Mouse (Mus musculus) midbrain, embryonic 14.5 days (tissue): ENCODE results near the gene Tsx. TPM values are rescaled to one million over a fixed set of nuclear protein-coding genes. Genes with fewer than 3 reads are reported as not detected.
"Not testable (repeated sequence)": the region's sequence is repeated elsewhere in the genome, so short reads cannot be mapped to it uniquely, and the experiment has no call there.

Source experiments
- ATAC-seq: fragments of 200-750 bp; cut with Nextera tagmentation; 2 replicates; pipeline ENCODE4 v1.8.0; 2017; ENCODE audit warnings: moderate number of reproducible peaks, moderate library complexity; ENCODE audit not compliant: low FRiP score, low TSS enrichment
- DNase-seq: peaks from one replicate; pipeline ENCODE4 v3.0.0-alpha.2; 2015
- H3K27ac ChIP-seq: fragments of 300-500 bp; sonication (generic); replicated peaks from 2 replicates; pipeline ENCODE4 v1.5.1; 2014; ENCODE audit warnings: mild to moderate bottlenecking, low read depth, low read length, moderate library complexity
- H3K27me3 ChIP-seq: fragments of 300-500 bp; sonication (generic); 2 replicates; pipeline ENCODE4 v1.6.1; 2014; ENCODE audit warnings: low read length, control low read depth, mixed read lengths; ENCODE audit not compliant: control insufficient read depth, insufficient read depth
- H3K36me3 ChIP-seq: fragments of 300-500 bp; sonication (generic); 2 replicates; pipeline ENCODE4 v1.6.1; 2014; ENCODE audit warnings: low read length, control low read depth; ENCODE audit not compliant: control insufficient read depth, insufficient read depth
- H3K4me1 ChIP-seq: fragments of 300-500 bp; sonication (generic); 2 replicates; pipeline ENCODE4 v1.6.1; 2014; ENCODE audit warnings: mild to moderate bottlenecking, antibody characterized with exemption, low read length, control low read depth; ENCODE audit not compliant: control insufficient read depth, insufficient read depth
- H3K4me2 ChIP-seq: fragments of 300-500 bp; sonication (generic); 2 replicates; pipeline ENCODE4 v1.6.1; 2014; ENCODE audit warnings: mild to moderate bottlenecking, low read length, moderate library complexity
- H3K4me3 ChIP-seq: fragments of 300-500 bp; sonication (generic); replicated peaks from 2 replicates; pipeline ENCODE4 v1.5.1; 2014; ENCODE audit warnings: low read depth, low read length
- H3K9ac ChIP-seq: fragments of 300-500 bp; sonication (generic); replicated peaks from 2 replicates; pipeline ENCODE4 v1.6.1; 2014; ENCODE audit warnings: mild to moderate bottlenecking, low read length, moderate library complexity
- H3K9me3 ChIP-seq: fragments of 300-500 bp; sonication (generic); 2 replicates; pipeline ENCODE4 v1.6.1; 2016; ENCODE audit warnings: low read length, control low read depth, mixed read lengths; ENCODE audit not compliant: control insufficient read depth
- WGBS: fragments of 180-500 bp; shearing (Covaris S2); extraction: QIAGEN DNeasy Blood & Tissue Kit; methylation state at CpG from one replicate; pipeline ENCODE4 v1.1.7; 2014; 5-methylcytosine and 5-hydroxymethylcytosine counted together
- polyA plus RNA-seq: library from polyadenylated mRNA; unstranded; fragments of >200 nt; fragmentation: Nextera tagmentation; extraction: Ambion mirVana; gene quantifications from 2 replicates; pipeline ENCODE4 v1.2.1, GENCODE M21; 2014

Gene Tsx
- polyA plus RNA-seq, 1 experiment from 2014 or later, result 0.37 TPM

- not testable (repeated sequence) for H3K36me3 ChIP-seq, H3K4me1 ChIP-seq, DNase-seq, H3K9ac ChIP-seq, H3K4me3 ChIP-seq, H3K9me3 ChIP-seq, ATAC-seq, H3K4me2 ChIP-seq, H3K27ac ChIP-seq
- H3K27me3 ChIP-seq, result peaks cover 15% of the 10 kb centered on the region
- 75% methylated on average over 17 of the region's 27 CpGs for WGBS
Measured at GRCm38 (mm10) chrX:103448943-103449722, 34.9 kb downstream of the Tsx start.

- Histone ChIP-seq H3K4me2 (no peak overlapping the region), H3K4me1 (no peaks in the 10 kb centered on the region), H3K9me3 (no peaks in the 10 kb centered on the region), H3K9ac (no peak overlapping the region), H3K27ac (no peak overlapping the region), H3K27me3 (peaks cover 6% of the 10 kb centered on the region; the same call in 1 of the 2 replicates), H3K4me3 (no peak overlapping the region), H3K36me3 (no peaks in the 10 kb centered on the region)
- DNase-seq, result no peak
- 86% methylated on average over 6 of the region's 6 CpGs for WGBS
- ATAC-seq, result no peak
Measured at GRCm38 (mm10) chrX:103452815-103453214, 38.5 kb downstream of the Tsx start.

GRCm38 (mm10) chrX:103460056-103460455, 45.8 kb downstream of the Tsx start:
- Histone ChIP-seq H3K27ac (no peak overlapping the region), H3K27me3 (no peaks in the 10 kb centered on the region), H3K4me1 (no peaks in the 10 kb centered on the region), H3K9me3 (no peaks in the 10 kb centered on the region), H3K4me2 (no peak overlapping the region), H3K36me3 (no peaks in the 10 kb centered on the region), H3K9ac (no peak overlapping the region), H3K4me3 (no peak overlapping the region)
- 66% methylated on average over 5 of the region's 5 CpGs for WGBS
- DNase-seq (peak; percentile 6), ATAC-seq (no peak)

GRCm38 (mm10) chrX:103468998-103469397, 54.7 kb downstream of the Tsx start:
- DNase-seq (no peak), ATAC-seq (no peak)
- H3K27me3 ChIP-seq, result no peaks in the 10 kb centered on the region
- no peak overlapping the region for H3K4me2 ChIP-seq
- H3K27ac ChIP-seq, result no peak overlapping the region
- H3K9ac ChIP-seq, result no peak overlapping the region
- no peaks in the 10 kb centered on the region for H3K4me1 ChIP-seq
- H3K36me3 ChIP-seq, result 0 out of 2 replicates have a peak, but pooled peaks cover 3% of the 10 kb centered on the region
- 82% methylated on average over 2 of the region's 2 CpGs for WGBS
- H3K9me3 ChIP-seq, result no peaks in the 10 kb centered on the region
- no peak overlapping the region for H3K4me3 ChIP-seq

GRCm38 (mm10) chrX:103472346-103472745, 58.1 kb downstream of the Tsx start:
- no peak for ATAC-seq
- H3K9ac ChIP-seq, result no peak overlapping the region
- WGBS, result 77% methylated on average over 3 of the region's 3 CpGs

More at GRCm38 (mm10) chrX:103472346-103472745, 58.1 kb downstream of the Tsx start:
- H3K36me3 ChIP-seq, result 0 out of 2 replicates have a peak, but pooled peaks cover 3% of the 10 kb centered on the region
- H3K27me3 ChIP-seq, result no peaks in the 10 kb centered on the region
- H3K4me2 ChIP-seq, result no peak overlapping the region
- no peaks in the 10 kb centered on the region for H3K9me3 ChIP-seq
- H3K4me1 ChIP-seq, result no peaks in the 10 kb centered on the region
- no peak overlapping the region for H3K4me3 ChIP-seq
- DNase-seq, result no peak
- no peak overlapping the region for H3K27ac ChIP-seq

Other genes with a start within 250 kb of the Tsx start
- 73.2 and 81.2 TPM in 2 replicates for gene Nap1l2, start 227.8 kb upstream of the Tsx start, polyA plus RNA-seq
- not detected in 2 replicates for gene Cdx4, start 93.1 kb upstream of the Tsx start, polyA plus RNA-seq
- 7.9 and 8.4 TPM in 2 replicates for gene Chic1, start 58.0 kb upstream of the Tsx start, polyA plus RNA-seq
- gene Gm26992, start 7.5 kb downstream of the Tsx start, polyA plus RNA-seq, result not detected in 2 replicates
- not detected in 2 replicates for gene Zcchc13, start 216.1 kb downstream of the Tsx start, polyA plus RNA-seq